In genomic region chr10:60752040-60753020, GRCm38 (mm10) we compare ENCODE assay signal across 8 mouse cellular contexts. TPM values are rescaled to one million over a fixed set of nuclear protein-coding genes. Genes with fewer than 3 reads are reported as not detected.
DNase-seq lines count a peak whose midpoint lies in the region; ATAC-seq lines count a peak whose summit lies in the region.

Gene Slc29a3 (minus strand): TSS chr10:60752794.

- peak within 1 kb of the TSS; percentile 83 for H3K9ac ChIP-seq in hindbrain, embryonic 11.5 days (ENCODE audit: low read depth, low read length)

- peak within 1 kb of the TSS; percentile 47 for H3K4me2 ChIP-seq in hindbrain, embryonic 11.5 days (replicated peaks; ENCODE audit: low read depth, low read length)

- H3K27ac ChIP-seq in hindbrain, embryonic 11.5 days (ENCODE audit: low read depth, low read length), result peak within 1 kb of the TSS; percentile 76

- no peaks in the 10 kb centered on the region for H3K9me3 ChIP-seq in hindbrain, embryonic 11.5 days (ENCODE audit: control insufficient read depth, low read length)

- H3K4me3 ChIP-seq in hindbrain, embryonic 11.5 days (ENCODE audit: low read depth, low read length), result peak within 1 kb of the TSS; percentile 45

- 9% methylated on average over 41 of the region's 41 CpGs for WGBS in hindbrain, embryonic 11.5 days

- peak; percentile 98 for DNase-seq in Muller cell, postnatal 12 days (ENCODE audit: inconsistent ontology term)
- DNase-seq in cerebellum, adult 9-11 months, result peak; percentile 92
- peak; percentile 86 to 96 for DNase-seq in frontal cortex, adult 2 months (ENCODE audit: extremely low spot score in 1 of 2, low spot score in 1 of 2)
- DNase-seq in hindbrain, embryonic 11.5 days (ENCODE audit: low spot score), result peak; percentile 98
- DNase-seq in layer of hippocampus, postnatal 10 days (ENCODE audit: low spot score in 2 of 2), result peak; percentile 96 to 97
- DNase-seq in lung, postnatal 10 days, result peak; percentile 98
- peak; percentile 98 for DNase-seq in ovary, postnatal 36 days (ENCODE audit: low spot score)
- peak; percentile 98 for DNase-seq in thymus, postnatal 25 days

- no peaks in the 10 kb centered on the region for H3K27me3 ChIP-seq in hindbrain, embryonic 11.5 days (ENCODE audit: control insufficient read depth, insufficient read depth, low read length)

- ATAC-seq in hindbrain, embryonic 11.5 days (ENCODE audit: low FRiP score), result peak; percentile 94

- H3K4me1 ChIP-seq in hindbrain, embryonic 11.5 days (replicated peaks; ENCODE audit: control insufficient read depth, insufficient read depth, low read length), result no peaks in the 10 kb centered on the region; the same call in 1 of the 2 replicates

- no peaks in the 10 kb centered on the region; the same call in 1 of the 2 replicates for H3K36me3 ChIP-seq in hindbrain, embryonic 11.5 days (ENCODE audit: control insufficient read depth, insufficient read depth, low read length)

RNA-seq across cellular contexts. Expression of gene Slc29a3, which starts in this region (rescaled TPM):
- polyA plus RNA-seq in frontal cortex, adult 2 months (2012; rRNA removed), result 7.5 and 8.0 TPM in 2 replicates
- 7.2 and 7.7 TPM in 2 replicates for polyA plus RNA-seq in hindbrain, embryonic 11.5 days (2014; fragmentation: Nextera tagmentation; extraction: Ambion mirVana)
- total RNA-seq in layer of hippocampus, postnatal 10 days (2021), result 10 to 100 TPM; 13.8 to 14.9 TPM

Comparison
In these comparisons a context has a peak if more than half of its experiments do, and no peak if none do; other contexts are left out.
1. Peak in every context shown above with its lines: DNase-seq, ATAC-seq, H3K4me3 ChIP-seq and H3K27ac ChIP-seq.